Mouse (Mus musculus) CD8-positive naive resting alpha-beta T cell, adult 2 months (primary cell): Measurements from ENCODE around the gene Ubac2.

Source experiments
- DNase-seq, 2 experiments: peaks; one replicate each; pipeline ENCODE4 v3.0.0; 2022; ENCODE audit warnings: low read depth in 2 of 2, low spot score in 2 of 2

The Ubac2 gene

DNA sequence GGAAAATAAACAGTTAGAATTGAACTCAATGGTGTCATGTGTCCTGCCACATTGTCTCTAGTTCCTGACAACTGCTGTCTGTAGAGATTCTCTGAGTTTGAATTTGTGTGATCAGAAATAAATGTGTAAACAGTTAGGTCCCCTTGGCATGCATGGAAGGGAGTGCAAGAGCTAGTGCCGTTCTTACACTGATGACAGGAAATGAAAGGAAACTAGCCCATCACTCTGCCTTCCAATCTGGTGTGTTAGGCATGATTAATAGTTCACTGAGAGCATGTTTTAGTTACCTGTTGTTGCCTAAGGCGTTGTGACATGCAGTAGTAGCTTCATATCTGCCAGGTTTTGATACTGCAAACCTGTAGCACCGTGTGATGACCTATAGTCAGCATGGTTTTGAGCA is 69.5 kb downstream of the Ubac2 start:
- DNase-seq: no peak

DNA sequence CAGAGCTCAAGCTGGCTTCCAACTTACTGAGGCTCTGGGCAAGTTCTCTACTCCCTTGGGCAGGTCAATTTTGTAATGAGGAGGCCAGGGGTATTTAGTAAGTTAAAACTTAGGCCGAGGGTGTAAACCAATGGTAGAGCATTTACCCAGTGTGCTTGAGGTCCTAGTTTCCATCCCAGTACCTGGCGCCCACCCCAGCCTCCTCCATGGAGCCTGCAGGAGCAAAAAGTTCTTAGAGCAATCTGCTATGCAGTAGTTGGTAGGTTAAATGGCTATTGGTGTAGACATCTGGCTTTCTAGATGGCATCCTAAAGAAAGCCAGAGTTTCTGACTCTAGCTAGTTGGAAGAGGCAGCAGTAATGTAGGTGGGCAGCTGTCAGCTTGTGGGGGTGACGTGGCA is 71.0 kb downstream of the Ubac2 start:
- no peak for DNase-seq

DNA sequence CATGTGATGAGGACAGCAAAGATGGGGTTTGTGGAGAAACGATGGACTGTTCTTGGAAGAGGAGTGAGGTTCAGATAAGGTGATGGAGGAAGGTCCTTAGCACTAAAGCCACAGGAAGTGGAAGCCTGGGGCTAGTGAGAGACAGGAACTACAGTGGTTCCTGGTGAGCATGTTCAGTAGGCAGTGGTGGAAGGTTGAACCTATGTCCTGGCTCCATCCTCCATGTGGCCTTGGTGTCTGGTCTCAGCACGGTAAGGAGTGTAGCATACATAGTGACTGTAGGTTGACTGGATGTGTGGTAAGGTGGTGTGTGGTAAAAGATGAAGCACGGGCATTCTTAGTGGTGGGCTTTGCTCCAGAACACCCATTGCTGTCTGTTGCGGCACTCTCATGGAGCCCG is 71.5 kb downstream of the Ubac2 start:
- DNase-seq: no peak

DNA sequence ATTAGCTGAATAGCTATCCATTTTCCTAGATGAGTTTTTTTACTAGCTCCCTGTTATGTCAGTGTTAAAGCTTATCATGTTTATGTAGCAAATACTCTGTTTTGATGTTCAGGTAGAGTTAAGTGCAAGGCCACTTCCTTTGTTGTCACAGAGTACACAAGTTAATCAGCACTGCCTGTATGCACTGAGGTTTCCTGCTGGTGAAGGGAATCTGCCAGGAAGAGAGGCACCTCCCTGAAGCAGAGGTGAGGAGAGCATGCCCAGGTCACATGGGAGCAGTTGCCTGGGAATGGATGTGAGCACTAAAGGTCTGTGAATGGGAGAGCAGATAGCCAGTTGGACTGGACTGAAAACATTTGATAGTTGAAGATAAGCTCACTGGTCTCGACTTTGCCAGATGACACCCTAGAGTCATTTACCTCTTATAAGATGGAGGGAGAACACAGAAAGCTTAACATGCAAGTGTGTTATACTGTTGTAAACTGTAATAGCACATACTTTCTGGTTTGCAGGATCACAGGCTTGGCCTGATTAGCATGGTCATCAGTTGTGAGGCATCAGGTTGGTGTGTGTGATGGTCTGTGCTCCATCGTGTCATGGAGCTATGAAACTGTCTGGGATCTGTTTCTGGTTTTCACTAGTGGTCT is 73.1 kb downstream of the Ubac2 start:
- DNase-seq: no peak

DNA sequence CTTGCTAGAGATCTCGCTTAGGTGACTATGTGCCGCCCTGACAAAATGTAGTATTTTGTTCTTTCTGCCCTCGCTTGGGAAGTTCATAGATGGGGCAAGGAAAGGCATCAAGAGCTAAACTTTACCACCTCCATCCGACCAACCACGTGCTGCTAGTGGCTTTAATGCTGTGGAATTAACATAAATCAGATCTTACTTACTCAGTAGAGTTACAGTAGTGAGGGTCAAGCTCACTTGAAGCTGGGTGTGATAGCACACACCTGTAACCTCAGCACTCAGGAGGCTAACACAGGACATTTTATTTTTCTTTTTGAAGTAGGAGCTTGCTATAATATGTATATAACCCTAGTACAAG is 73.6 kb downstream of the Ubac2 start:
- DNase-seq: no peak

DNA sequence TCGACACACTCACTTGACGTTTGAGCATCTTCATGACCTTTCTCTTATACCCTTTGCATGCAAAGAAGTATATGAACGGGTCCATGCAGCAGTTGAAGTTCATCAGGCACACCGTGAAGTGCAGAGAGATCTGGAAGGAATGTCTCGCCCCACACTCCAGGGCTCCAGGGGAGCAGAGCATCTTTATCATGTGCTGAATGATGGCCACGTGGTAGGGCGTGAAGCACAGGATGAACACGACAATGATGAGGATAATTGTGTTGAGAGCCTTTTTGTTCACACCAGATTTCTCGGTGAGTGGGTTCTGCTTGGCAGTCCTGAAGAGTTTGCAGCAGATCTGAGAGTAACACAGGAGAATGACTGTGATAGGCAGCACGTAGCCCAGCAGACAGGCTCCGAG is 75.7 kb downstream of the Ubac2 start:
- no peak for DNase-seq

DNA sequence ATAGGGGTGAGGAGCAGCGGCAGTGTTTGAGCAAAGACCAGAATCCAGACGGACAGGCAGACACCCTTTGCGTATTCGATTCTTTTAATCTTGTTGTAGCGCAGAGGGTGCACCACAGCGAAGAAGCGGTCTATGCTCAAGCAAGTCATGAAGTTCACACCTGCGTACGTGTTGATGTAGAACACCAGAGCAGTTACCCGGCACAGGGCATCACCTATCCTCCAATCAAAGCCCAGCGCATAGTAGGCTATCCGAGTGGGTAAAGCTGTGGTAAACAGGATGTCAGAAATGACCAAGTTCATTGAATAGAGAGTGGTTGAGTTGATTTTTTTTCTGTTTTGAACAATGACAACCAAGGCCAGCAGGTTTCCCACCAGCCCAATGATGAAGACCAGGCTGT is 76.2 kb downstream of the Ubac2 start:
- DNase-seq: peak; percentile 58 to 65

DNA sequence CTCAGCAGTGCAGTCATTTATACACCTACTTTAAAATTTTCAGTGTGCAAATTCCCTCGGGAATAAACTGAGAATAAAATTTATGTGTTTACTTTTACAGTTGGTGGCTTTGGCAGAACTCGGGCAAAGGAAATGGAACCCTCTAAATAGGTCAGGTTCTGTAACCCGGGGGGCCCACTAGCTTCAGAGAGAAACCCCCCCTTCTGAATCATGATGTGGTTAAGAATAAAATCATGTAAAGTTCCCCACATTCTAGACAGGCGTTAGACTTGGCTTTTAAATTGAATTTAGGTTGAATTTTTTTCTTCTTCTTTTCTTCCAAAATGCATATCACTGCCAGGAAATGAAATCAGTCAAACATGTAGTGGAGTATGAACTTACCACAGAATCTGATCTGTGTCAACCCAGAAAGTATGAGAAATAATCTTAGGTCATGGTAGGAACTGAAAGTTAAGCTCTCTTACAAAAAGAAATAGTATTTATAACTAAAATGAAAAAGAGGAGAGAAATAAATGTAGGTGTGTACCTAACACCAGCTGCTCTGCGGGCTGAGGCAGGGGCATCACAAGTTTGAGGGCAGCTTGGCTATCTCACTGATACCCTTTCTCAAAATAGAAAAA is 76.9 kb downstream of the Ubac2 start:
- no peak for DNase-seq

DNA sequence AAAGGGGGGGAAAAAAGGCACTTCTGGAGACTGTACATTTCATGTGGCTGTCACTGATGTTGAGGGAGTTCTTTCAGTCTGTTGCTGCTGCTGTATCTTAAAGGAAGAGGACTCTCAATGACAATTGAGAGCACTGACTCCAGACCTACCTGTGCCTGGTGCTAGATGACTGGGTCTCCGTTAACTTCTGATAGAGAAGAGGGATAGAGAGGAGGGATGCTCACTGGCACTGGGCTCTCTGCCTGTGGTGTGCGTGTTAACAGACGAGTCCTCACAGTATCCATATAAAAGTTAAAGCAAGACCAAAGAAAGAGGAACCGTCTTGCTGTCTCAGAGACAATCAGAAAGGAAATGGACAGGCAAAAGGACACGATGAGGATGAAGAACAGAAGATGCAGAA is 77.9 kb downstream of the Ubac2 start:
- DNase-seq: no peak

DNA sequence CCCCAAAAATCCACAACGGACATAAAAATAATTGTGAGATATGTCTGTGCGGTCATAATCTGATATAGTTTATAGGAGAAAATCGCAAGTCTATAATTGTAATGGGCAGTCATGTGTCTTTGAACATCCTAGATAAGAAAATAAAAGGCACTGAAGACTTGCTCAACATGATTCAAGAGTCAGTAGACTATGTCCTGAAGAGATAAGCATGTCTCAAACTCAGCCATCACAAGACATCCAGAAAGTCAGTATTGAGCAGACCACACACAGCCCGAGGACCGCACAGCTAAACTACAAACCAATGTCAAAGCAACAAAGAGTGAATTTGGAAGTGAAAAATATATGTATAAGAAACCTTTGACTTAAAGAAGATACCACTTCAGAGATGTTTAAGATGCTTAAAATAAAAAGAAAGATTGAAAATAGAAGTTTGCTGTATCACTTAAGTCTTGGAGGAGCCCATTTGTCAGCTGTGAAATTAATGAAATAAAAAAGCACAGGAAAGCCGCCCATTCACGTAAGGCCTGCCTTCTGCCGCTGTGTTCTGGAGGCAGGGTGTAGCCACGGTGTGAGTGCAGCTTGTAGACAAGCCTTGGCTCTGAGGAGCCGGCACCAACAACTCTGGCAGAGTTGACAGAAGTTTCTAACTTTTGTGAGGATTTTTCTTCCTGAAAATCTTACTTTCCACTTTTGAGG is 78.9 kb downstream of the Ubac2 start:
- DNase-seq: no peak

DNA sequence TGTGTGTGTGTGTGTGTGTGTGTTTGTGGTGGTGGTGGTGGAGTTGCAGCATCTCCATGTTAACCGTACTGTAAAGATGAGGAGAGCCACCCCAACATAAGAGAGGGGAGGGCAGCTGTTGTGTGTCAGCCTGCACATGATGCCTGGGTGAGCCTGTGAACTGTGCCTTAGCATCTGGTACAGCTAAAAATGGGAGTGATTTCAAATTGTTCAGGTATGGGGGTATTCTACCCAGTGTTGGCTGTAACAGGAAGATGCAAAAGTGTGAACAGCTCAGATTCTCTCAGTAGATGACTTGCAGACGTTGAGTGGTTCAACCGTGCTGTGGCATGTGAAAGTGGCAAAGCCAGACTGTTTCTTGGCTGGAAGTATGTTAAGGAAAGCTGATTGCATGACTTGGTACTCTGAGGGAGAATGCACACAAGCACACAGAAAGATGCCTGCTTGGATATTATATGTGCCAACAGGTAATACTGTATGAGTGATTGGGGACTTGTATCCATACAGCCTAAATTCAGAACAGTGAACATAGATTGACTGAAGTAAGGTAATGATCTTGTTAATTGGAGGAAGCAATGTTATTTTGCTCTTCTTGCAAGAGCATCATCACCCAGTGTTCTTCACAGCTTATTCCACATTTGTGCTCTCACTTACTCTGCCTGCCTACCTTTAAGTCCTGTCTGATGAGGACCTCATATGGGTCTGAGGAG is 79.8 kb downstream of the Ubac2 start:
- no peak for DNase-seq

DNA sequence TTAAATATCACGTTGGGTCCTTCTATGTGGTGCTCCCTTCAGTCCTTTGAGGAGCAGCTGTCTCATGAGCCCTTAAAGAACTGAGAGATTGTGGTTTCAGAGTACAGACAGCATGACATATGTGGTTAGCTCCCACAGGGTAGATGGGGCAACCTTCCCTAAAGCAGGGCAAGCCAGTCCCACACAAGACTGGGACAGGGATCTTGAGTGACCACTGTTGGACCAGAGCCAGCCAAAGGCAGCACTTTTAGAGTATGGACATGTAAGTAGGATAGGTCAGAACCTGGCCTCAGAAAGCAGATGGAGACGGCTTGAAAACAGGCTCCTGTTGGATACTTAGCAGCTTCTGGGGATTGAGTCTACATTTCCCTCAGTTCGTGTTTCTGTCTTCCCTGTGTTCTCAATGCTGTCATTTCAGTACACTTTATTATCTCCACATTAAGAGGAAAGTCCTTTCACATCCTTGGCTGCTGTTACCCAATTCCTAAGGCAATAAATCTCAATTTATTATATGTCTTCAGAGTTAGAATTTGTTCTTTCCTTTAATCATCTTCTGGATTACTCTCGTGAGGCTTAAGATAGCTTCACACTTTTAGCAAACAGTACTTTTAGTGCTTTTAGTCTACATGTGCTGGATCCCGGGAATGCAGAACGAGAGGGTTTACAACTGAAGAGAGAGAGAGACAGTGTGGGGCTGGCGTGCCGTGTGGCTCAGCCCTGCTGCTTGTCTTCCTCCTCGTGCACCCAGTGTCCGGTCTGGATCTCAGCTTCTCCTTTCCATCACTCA is 80.5 kb downstream of the Ubac2 start:
- DNase-seq: no peak

DNA sequence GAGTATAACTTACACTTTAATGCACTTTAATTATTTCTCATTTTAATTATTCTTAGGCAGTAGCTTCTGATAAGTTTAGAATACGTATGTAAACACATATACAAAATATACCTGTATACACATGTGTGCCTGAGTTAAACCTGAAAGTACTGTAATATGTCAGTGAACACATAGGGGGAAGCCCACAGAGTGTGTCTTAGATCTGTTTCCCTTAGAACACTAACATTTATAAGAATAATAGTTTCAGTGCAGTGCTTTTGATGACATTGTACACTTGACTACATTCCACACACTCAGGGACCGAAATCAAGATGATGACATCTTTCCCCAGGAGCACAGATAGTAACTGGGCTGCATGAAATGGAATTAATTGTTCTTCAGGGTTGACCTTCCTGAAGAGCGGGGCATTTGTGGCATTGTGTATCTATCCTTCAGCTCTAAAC is 81.1 kb downstream of the Ubac2 start:
- DNase-seq: no peak

DNA sequence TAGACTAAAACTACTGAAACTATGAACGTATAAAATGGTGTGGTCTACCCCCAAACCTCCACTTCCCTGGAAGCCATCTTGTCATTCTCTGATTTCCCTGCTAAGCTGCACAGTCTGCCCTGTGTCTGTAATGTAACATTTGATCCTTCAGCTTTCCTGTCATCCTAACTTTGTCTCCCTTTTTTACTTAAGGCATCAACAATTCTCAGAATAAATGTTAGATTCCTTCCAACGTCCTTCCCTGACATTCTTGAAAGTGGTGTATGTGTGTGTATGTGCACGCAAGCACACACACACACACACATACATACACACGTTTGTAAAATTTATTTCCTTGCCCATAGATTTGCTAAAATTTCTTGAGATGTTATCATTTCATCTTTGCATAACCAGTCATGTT is 81.6 kb downstream of the Ubac2 start:
- DNase-seq: no peak

DNA sequence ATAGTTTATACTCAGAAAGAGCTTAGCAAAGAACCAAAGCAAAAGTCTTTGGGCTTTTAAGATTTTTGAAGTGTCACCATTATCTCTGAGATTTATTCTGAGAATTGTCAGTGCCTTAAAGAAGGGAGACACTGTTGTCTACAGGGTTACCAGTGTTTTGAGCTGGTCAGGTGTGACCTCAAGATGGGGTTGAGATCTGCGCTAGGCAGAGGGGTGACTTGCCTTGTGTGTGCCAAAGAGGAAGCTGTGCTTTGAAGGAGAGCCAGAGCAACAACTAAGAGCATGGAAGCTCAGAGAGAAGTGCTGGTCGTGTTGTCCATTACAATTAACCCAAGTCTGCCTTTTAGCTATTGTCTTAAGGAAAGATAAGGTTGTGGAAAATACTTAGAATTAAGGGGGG is 82.1 kb downstream of the Ubac2 start:
- DNase-seq: no peak

DNA sequence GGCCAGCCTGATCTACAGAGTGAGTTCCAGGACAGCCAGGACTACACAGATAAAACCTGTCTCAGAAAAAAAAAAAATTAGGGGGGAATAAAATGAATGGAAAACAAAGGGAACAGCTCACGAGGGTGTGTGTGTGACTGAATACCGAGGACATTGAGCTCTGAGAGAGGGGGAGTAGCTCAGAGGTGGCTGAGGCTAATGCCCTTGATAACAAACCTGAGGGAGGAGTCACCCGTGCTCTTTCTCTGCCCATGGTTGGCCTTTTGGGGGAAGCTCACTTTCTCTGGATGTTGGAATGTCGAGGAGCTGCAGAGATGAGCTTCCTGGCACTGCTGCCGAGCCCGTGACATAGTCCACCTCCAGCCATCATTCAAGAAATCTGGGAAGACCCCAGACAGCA is 82.6 kb downstream of the Ubac2 start:
- DNase-seq: no peak

DNA sequence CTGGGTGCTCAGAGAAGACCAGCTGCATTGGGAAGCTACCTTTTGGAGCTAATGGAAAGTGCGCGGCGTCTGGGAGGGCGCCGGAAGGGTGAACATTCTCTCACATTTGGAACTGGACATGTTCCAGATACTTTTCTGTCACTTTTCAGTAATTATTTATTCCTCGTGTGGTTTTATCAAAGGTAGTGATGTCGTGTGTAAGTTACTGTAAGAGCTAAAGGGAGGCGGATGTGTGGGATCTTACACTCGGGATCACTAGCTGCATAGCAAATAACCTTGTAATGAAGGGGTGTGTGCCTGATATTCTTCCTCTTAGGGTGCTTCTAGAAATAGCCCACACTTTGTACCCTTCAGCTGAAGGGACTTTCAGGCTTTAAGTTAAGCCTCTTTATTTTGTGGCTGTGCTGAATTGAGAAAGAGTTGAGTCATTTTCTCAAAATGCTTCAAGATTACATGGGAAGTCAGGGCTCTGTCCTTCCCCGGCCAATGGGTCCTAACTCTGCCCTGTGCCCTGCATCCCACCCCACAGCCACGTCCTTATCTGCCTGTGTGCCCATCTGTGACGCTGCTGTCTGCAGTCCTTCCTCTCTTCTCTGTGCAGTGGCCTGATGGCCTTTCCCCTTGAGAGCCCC is 83.2 kb downstream of the Ubac2 start:
- DNase-seq: no peak

DNA sequence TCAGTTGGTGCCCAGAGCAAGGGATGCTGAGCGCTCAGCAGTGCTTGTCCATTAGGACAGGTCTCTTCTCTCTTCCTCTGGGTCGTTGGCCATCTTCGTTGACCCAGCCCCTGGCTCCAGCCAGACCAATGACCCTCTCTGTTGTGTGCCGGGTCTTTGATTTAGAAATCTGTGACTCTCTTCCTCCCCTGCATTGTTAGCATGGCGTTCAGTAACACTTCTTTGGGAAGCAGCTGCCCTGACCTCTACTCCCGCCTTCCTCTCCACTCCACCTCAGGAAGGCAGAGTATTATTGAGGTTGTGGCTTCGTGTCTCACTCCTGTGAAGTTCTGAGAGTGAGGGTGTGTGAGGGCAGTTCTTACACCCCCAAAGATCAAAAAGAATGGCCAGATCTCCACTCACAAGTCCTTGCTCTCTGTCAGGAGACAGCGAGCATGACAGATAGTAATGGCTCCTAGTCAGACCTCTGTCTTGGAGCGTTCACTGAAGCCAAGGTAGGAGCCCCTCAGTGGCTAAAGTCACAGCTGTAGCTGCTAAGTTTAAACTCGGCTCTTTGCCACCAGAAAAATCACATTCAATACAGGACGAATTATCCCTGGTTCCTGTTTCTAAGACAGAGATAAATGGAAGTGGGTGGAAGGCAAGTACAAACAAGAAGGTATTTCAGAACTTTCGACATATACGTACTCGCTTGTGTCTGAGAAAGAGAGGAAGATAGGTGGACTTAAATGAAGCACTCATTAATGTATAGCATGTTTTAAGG is 83.9 kb downstream of the Ubac2 start:
- DNase-seq: no peak

DNA sequence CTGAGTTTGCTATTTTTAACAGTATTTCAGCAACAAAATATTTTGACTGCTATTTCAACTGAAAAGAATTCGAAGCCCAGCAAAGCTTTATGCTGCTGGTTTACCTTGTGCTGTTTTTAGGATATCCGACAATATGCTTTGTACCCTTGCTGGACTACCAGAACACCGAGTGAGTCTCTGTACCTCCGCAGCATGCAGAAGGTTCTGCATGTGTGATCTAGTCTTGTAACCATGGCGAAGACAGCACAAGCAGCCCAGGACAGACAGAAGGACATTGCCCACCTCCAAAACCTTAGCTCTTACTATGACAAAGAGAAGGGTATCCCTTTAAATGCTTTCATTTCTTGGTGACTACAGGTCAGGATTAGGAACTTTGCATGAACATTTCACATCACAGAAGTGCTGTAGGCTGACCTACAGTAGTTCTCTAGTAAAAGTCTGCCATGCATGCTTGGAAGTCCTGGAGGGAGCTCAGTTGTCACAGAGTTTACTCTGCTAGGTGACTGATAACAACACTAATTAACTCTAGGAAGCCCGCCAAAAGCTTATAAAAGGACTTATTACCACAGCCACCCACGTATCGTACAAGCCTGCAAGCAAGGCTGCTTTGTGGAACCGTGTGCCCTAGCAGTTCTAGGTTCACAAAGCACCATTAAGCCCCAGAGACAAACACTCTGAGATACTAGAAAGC is 85.0 kb downstream of the Ubac2 start:
- no peak for DNase-seq

DNA sequence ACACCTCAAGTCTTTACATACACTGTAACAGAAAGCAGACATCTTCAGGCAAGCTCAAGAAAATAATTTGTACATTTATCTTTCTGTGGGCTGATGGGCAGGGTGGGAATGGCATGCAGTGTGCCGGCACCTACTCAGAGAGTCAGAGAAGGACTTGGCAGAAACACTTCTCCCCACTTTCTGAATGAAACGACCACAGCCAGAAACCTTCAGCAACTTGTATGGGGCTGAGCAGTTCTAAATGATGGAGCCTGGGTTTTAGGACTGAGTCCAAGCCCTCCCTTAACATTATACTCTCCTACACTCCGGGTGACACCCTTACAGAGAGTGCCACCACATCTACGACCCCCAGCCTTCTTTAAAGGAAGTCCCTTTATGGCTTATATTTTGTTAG is 85.5 kb downstream of the Ubac2 start:
- DNase-seq: no peak
